Mouse (Mus musculus): Measurements from ENCODE around the gene Klhl2. TPM values are rescaled to one million over a fixed set of nuclear protein-coding genes. Genes with fewer than 3 reads are reported as not detected.

The Klhl2 gene
- polyA plus RNA-seq, 1 experiment: 30.3 TPM

DNA sequence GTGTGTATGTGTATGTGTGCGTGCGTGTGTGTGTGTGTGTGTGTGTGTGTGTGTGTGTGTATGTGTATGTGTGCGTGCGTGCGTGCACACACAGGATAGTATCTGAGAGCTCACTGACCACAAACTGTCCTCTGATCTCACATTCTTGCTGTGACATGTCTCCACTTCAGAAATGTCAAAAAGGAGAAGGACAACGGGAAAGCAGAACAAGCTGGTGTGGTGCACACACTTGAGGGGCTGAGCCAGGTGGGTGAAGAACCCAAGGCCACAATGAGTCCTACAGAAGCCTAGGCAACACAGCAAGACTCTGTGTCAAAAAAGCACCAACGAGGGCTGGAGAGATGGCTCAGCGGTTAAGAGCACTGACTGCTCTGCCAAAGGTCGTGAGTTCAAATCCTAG is 81.2 kb downstream of the Klhl2 start:
- DNase-seq (ENCODE audit: low read depth): no peak

DNA sequence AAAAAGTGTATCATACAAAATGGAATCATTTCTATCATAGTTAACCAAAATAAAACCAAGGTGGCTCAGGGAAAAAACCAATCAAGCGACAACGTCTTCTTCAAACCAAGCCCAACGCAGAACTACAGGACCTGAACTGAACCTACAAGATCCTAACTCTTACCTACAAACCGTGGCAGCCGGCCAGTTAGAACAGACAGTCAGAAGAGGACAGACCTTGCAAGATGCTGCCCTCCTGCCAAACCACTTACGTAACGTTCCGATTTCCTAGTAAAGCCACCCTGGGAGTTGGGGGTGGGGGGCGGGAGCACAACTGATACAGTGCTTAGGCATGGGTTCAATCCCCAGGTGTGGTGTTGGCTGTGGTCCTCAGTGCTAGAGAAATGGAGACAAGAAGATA is 82.8 kb downstream of the Klhl2 start:
- DNase-seq (ENCODE audit: low read depth): peak; percentile 62

DNA sequence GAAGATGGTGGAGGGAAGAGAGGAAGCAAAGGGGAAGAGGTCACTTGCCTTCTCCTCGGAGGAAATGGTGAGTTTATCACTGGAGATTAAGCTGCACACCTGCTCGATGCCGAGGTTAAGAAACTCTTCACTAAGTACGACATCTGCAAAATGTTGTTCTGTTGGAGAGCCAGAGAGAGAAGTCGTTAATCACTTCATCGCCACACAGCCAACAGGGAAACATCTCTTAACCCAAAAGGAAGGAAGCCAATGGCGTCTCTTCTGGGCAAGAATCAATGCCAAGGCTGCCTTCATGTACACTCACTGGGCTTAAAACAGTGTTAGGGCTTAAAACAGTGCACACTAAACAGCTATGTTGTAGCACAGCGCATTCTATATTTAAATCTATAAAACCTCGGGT is 85.7 kb downstream of the Klhl2 start:
- DNase-seq (ENCODE audit: low read depth): peak; percentile 50

DNA sequence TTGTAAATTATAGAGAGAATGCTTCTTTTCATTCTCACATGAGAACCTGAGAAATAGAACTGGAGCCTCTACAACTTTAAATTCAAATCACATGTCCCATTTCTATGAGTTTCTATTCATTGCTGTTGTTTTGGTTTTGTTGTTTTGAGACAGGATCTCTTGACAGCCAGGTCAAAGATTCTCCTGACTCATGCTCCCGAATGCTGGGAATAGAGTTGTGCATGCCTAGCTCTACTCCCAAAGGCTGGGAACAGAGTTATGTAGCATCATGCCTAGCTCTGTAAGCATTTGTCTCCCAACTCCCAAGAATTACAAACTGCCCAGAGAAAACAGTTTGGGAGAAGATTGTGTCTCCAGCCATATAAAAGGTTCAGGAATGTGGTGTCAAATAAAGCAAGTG is 87.1 kb downstream of the Klhl2 start:
- no peak for DNase-seq (ENCODE audit: low read depth)

DNA sequence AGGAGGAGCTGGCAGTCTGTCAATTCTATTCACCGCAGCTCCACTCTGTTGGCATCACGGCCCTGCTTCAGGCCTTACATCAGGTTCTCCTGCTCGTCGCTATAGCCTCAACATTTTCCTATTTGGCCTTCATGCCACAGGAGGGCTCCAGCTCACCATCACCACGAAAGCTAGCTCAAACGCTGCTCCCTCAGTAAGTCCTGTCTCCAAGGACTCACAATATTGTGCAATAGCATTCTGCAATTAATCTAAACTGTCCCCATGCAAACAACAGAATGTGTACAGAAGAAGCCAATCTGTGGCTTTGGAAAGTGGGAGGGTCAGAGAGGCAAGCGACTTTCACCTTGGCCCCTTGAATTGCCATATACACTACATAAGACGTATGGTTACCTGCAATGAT is 88.4 kb downstream of the Klhl2 start:
- no peak for DNase-seq (ENCODE audit: low read depth)

DNA sequence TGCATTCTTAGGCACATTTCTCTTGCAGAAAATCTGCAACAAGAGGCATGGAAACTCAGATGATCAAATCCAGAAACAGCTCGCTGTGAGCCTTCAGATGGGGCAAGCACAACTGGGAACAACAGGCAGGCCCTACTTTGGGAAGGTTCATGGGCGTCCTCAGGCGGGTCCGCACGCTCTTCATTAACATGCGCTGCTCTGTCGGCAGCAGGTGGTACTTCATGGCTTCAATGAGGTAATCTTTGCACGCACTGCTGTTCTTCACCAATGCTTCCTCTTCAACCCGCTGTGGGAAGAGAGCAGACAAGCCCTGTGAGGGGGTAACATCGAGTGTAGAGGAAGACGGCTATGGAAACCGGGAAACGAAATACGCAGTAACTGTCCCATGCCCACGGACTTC is 91.9 kb downstream of the Klhl2 start:
- no peak for DNase-seq (ENCODE audit: low read depth)

DNA sequence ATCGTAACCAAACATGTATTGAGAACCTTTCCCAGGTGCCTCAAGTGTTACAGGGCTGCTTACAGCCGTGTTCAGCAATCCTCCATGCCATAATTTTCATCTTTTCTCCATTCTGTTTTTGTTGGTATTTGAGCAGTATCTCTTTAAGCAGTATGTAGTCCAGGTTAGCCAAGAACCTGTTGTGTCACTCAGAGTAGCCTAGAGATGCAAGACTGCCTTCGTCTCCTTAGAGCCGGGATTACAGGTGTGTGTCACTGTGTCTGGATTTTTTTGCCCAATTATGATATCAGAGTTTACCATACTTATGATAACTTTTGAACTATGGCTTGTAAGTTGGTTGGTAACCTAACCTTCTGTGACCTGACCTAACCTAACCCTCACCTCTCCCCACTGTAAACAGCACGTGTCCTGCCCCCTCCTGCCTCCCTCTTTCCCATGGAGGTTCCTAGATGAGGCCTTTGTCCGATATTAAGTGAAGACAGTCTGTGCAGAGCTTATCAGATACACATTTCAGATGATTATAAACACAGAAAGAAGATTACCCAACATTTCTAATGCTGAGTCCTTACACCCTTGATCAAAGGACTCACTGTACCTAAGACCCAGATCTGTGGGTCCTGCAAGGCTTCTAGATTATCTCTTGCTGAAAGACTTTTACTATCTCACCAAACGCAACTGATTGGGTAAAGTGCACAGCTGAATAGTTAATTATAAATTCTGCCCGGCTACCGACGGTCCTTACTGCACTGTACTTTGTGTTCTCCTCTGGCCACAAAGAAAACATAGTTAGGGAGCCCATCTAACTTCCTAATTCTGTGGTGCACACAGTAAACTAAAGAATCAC is 103.4 kb downstream of the Klhl2 start:
- DNase-seq (ENCODE audit: low read depth): no peak

DNA sequence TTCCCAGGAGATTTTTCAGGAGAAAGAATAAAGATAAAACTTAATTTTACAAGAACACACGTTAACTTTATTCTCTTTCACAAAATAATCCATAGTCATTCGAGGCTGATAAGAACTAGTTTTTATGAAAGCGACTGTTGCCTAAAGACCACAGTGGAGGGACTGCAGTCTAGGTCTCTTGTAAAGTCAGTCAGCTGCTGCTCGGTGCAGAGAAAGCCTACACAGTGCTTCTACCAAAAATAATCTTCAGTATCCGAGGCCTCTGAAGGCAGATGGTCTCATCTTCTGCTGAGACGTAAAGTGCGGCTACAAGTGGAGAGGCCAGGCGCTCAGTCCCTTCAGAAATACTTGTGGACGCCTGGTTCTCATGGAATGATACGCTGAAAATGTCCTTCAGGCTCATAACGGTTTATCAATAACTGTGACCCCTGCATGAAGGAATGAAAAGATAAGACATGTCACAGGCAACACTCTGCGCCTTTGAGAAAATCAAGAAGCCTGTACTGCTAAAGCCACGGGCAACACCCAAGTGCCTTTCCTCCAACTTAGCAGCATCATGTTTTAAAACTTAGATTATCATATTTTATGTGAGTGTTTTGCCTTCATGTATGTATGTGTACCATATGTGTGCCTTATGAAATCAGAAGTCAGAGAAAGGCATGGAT is 109.1 kb downstream of the Klhl2 start:
- no peak for DNase-seq (ENCODE audit: low read depth)

DNA sequence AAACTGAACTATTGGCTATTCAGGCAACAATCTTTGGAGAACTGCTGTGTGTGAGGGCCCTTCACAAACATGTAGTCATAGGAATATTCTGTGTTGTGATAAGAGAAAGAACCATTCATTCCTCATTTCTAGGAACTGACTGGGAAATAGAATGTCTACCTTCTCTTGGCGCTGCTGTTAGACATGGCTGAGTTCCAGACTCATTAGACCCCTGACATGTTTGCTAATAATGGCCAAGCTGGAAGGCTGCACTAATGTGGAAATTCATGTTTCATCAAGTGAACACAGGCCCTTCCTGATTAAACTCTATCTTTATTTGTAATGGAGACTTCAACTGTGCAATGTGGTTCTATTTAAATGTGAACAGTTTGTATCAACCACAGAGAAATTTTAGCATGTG is 110.9 kb downstream of the Klhl2 start:
- no peak for DNase-seq (ENCODE audit: low read depth)

DNA sequence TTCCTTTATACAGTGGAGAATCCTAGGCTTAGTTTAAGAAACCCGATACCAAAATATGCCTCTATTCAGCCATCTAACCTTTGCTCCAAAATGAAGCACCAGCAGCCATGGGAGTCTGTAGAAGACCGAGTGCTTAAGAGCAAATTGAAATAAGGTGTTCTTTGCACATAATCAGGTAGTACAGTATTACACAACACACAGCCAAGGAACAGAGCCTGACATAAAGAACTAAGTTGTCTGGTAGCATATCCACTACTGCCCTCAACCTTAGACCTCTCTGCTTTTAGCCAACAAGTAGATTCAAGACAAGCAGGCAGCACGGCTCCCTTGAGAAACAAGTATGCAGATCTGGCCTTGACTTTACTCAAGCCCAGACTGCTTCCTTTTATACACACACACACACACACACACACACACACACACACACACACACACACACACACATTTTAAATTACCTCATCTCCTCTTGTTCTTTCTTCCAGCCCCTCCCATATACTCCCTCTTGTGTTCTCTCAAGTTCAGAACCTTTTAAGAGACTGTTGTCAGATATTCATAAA is 113.0 kb downstream of the Klhl2 start:
- no peak for DNase-seq (ENCODE audit: low read depth)

DNA sequence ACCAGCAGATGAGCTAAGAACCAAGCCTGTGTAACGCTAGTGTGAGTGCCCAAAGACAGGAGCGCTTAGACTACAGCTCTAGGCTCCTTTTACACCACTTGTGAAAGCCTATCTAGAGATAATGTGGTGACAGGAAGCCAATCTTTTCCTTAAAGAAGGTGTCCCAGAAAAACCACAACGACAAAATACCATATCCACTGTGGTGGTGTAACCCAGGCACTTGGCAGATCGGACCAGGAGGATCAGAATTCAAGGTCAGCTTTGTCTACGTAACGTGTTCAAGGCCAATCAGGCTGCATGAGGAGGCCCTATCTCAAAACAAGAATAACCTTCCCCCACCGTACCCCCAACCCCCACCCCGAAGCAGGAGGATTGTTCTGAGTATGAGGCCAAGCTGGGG is 114.7 kb downstream of the Klhl2 start:
- no peak for DNase-seq (ENCODE audit: low read depth)

DNA sequence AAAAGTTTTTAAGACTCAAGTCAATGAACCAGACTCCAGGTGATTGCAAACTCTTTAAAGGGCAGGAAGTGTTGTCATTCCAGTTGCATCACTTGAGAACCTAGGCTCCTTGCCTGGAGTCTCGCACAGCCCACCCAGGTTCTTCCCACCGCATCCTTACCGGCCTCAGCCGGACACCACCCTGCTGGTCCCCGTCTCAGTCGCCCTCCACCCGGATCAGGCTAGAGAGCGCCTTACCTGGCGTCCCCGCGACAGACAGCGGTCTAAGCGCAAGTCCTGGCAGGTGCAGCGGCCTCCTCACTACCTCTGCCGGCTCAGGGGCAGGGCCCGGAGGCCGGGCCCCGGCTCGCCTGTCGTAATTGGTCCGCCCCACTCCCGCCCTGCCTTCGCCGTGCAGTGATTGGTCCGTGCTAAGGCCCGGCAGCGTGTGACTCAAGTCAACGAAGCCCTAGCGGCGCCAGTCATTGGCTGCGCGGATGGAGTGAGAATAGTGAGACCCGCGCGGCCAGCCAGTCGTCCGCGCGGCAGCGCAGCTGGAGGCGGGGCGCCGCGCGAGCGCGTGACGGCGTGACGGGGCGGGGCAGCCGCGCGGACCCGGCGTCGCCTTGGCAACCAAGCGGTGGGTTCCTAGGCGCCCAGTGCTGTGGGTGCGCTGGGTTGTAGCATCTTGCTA is 116.4 kb downstream of the Klhl2 start, which contains the start of gene Msmo1:
Msmo1 (minus strand) TSS at position 522 of the 673 bp plus-strand sequence.
- DNase-seq (ENCODE audit: low read depth): no peak

DNA sequence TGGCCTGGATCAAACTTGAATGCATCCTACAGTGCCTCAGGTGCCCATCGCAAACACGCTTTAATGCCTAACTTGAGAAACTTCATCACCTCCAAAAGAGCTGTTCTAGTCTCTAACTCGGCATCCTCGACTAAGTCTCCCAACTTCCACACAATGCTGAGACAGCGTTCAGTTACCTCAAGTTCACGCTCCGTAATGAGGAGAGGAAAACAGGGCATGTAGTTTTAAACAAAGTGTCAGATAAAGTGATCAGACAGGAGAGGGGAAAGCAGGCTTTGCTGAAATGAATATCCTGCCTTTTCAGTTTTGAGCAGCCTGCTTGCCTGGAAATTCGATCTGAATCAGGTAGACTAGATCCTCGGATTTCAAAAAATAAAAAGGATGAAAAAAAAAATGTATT is 117.2 kb downstream of the Klhl2 start:
- DNase-seq (ENCODE audit: low read depth): no peak

DNA sequence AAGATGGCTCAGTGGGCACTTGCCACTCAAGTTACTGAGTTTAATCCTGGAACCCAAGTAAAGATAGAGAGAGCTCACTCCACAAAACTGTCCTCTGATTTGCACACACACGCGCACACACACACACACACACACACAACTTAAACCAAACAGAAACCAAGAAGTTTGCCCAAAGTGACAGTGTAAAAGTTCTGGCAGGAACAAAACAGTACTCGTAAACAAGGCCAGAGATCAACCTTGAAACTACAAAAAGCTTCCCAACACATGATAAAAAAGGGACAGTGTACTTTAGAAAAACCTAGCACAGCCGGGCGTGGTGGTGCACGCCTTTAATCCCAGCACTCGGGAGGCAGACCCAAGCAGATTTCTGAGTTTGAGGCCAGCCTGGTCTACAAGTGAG is 121.7 kb downstream of the Klhl2 start:
- DNase-seq (ENCODE audit: low read depth): no peak

DNA sequence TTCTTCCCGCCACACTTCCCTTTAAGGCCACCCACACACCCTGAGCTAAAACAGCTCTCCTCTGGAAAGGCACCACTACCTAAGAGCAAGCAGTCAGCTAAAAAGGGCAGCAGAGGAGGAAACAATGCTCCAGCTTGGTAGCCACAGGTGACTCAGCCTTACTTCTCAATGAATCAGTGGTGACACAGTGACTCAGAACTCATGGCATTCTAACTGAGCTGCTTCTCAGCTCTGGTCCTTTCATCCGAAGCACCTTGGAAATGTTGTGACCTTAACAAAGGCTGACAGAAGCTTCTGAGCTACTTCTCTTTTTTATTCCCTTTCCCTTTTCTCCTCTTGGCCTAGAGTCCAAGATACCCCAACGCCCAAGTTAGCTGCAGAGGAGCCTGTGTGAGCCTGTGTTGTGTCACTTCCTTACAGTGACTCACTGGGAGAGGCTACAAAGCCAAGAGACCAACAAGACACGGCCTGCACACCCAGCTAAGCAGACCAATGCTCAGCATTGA is 123.6 kb downstream of the Klhl2 start:
- DNase-seq (ENCODE audit: low read depth): no peak

DNA sequence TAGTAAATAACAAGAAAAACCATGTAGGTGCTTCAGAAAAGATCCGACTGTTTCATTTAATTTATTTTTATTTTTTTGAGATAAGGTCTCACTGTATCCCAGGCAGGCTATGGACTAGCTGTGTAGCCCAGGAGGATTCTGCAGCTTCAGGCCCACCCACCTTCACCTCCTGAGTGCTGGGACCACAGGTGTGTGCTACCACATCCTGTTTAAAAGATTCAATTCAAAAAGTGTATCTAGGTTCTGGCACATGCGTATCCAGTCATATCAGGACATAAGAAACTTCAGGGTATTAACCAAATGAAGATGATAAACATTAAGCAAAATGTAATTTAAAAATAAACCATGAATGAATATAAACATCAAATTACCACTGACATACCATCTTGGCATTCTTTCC is 126.6 kb downstream of the Klhl2 start:
- no peak for DNase-seq (ENCODE audit: low read depth)

DNA sequence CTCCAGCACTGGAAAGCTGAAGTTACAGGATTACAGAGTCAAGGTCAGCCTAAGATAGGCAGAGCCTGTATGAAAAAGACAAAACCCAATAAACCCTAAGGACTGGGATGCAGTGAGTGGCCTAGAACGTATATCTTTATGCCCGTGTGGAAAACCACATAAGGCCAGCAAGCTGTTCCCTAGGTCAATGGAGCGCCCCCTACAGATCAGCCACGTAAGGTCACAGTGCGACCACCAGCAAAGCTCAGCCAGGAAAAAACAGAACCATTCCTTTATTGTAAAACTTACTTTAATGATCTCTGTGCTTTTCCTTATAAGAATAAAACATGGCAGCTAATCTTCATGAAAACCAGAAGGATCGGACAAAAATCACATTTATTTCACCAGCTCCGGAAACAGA is 131.9 kb downstream of the Klhl2 start:
- DNase-seq (ENCODE audit: low read depth): no peak

DNA sequence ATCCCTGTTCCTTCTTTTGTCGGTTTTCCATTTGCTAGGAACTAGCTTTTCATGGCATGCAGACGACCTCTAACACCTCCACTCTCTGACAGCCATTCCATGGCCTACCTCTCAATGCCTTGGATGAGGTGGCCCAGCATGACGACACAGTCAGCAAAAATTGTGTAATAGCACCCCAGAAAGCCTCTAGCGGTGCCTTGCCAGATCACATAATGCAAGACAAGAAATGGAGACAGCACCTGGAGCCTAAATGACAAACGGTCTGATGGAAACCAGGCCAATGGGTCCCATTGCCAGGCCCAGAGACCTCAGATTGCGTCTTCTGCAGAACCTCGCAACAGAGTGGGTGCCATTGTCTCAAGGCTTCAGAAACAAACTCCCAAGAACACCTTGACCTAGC is 137.3 kb downstream of the Klhl2 start:
- DNase-seq (ENCODE audit: low read depth): peak; percentile 88

DNA sequence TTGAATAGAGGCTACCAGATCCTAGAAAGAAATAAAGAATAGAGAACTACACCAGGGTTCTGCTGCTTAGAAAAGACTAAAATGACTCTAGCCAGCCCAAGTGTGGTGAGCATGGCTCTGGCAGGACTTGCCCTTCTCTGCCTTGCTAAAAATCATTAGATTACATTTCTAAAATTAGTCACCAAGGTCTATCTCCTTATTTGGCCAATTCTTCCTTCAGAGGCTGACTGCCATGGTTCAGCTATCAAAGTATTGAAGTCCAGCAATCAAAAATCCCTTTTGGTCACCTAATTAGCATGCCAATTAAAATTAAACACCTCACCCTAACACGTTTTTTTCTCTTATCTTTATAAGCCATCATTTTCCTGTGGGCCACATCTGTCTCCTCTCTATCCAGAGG is 138.3 kb downstream of the Klhl2 start:
- no peak for DNase-seq (ENCODE audit: low read depth)

DNA sequence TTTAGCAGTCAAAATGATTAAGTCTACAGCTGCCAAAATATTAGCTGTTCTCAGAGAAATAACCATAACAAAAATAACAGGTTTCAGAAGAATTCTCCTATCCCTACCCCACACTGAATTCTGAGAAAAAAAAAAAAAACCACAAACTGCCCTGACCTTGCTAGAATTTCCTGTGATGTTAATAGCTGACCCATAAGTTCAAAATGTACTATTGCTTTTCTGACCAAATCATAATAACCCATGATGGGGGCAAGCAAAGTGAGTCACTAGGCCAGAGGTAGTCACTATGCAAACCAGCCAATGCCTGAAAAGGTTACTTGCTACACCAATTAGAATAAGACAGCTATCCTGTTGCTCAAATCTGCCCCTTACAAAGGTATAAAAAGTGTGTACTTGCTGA is 142.3 kb downstream of the Klhl2 start:
- DNase-seq (ENCODE audit: low read depth): no peak

DNA sequence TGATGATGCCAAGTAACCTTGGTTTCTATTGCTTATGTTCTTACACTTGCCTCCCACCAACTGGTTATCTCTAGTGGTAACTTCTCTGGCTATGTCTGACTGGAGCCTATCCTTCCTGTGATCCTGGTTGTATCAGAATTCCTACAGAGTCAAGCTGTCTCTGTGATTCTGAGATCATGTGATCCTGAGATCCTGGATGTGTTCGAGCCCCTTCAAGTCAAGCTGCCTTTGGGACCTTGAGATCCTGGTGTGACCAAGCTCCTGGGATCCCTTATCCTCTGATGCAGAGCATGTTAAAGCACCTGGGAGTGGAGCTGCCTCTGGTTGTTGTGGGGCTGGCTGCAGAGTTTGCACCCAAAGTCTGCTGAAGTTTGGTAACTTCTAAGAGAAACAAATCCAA is 146.6 kb downstream of the Klhl2 start:
- no peak for DNase-seq (ENCODE audit: low read depth)

DNA sequence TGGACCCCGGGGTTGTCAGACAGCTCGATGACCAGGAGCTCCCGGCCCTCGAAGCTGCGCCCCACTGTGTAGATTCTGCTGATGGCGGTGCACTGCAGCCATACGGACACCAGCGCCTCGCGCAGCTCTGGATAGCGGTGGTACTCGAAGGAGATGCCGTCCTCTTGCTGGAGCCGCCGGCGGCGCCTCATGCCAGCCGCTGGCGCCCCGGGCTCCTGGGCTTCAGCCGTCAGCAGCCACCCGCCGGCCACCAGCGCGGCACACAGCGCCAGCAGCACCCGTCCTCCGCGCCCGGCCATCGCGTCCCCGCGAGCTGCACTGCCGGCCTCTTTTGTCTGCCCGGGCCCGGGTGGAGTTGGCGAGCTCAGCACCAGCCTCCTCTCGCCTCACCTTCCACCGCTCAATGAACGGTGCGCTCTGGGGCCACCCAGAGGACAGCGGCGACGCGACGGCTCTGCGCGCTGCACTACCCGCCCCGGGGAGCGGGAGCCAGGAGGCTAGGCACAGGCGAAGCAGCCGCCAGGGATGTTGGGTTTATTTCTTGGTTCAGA is 157.1 kb downstream of the Klhl2 start, which contains the start of gene Cpe:
Cpe (minus strand) TSS at position 404 of the 551 bp plus-strand sequence.
- no peak for DNase-seq (ENCODE audit: low read depth)

Data from gonadal fat pad, adult 2 months (tissue).